8 mouse cellular contexts compared by ENCODE assay signal in genomic region chrX:72908404-72908741, GRCm38 (mm10). TPM values are rescaled to one million over a fixed set of nuclear protein-coding genes. Genes with fewer than 3 reads are reported as not detected.
DNase-seq lines count a peak whose midpoint lies in the region; ATAC-seq and TF ChIP-seq lines count a peak whose summit lies in the region.

No protein-coding gene starts in this region.

- no peaks in the 10 kb centered on the region for H3K4me1 ChIP-seq in thymus, adult 2 months (replicated peaks; ENCODE audit: control insufficient read depth, insufficient read depth, low read length)
- H3K4me1 ChIP-seq in hindbrain, embryonic 16.5 days (ENCODE audit: control insufficient read depth, insufficient read depth, low read depth, low read length), result no peaks in the 10 kb centered on the region

- DNase-seq in cerebellum, postnatal 25 days, result peak; percentile 12 to 25
- peak; percentile 1 for DNase-seq in thymus, adult 2 months
- DNase-seq in thymus, postnatal 25 days, result no peak
- DNase-seq in lung, postnatal 10 days, result peak; percentile 72
- peak; percentile 3 for DNase-seq in splenic B cell, adult 2 months (ENCODE audit: low read depth, low spot score)
- no peak for DNase-seq in natural killer cell, adult 2 months (ENCODE audit: low spot score in 2 of 2)

- no peaks in the 10 kb centered on the region for H3K36me3 ChIP-seq in thymus, adult 2 months (ENCODE audit: control insufficient read depth, insufficient read depth, low read length)
- peaks cover 2% of the 10 kb centered on the region; the same call in 1 of the 2 replicates for H3K36me3 ChIP-seq in hindbrain, embryonic 16.5 days (ENCODE audit: control insufficient read depth, insufficient read depth, low read length)
- no peaks in the 10 kb centered on the region for H3K36me3 ChIP-seq in splenic B cell, adult 2 months (ENCODE audit: control insufficient read depth, insufficient read depth, low read length, poor library complexity, severe bottlenecking)

- H3K9me3 ChIP-seq in hindbrain, embryonic 16.5 days (ENCODE audit: control insufficient read depth, low read length), result no peaks in the 10 kb centered on the region

- H3K27me3 ChIP-seq in thymus, adult 2 months (ENCODE audit: control insufficient read depth, insufficient read depth, low read length), result no peaks in the 10 kb centered on the region
- no peaks in the 10 kb centered on the region for H3K27me3 ChIP-seq in hindbrain, embryonic 16.5 days (replicated peaks; ENCODE audit: control insufficient read depth, insufficient read depth, low read length)
- no peaks in the 10 kb centered on the region for H3K27me3 ChIP-seq in splenic B cell, adult 2 months (ENCODE audit: control insufficient read depth, insufficient read depth, low read length, poor library complexity, severe bottlenecking)

- no peak for TF ChIP-seq CTCF in thymus, adult 2 months (IDR thresholded peaks at IDR 0.05; ENCODE audit: borderline replicate concordance, control insufficient read depth, extremely low read depth, insufficient read depth, low read length, poor library complexity)

- no peak overlapping the region for H3K4me3 ChIP-seq in thymus, adult 2 months (ENCODE audit: control insufficient read depth, insufficient read depth, low read length)
- H3K4me3 ChIP-seq in hindbrain, embryonic 16.5 days (ENCODE audit: low read length), result no peak overlapping the region

- ATAC-seq in cerebellum, adult (ENCODE audit: insufficient number of reproducible peaks, low FRiP score, low TSS enrichment), result no peak
- peak; percentile 86 for ATAC-seq in hindbrain, embryonic 16.5 days

- H3K9ac ChIP-seq in hindbrain, embryonic 16.5 days (ENCODE audit: low read depth, low read length), result no peak overlapping the region

- H3K4me2 ChIP-seq in hindbrain, embryonic 16.5 days (ENCODE audit: low read length), result 0 out of 2 replicates have a peak overlapping the region, but pooled peaks have one; percentile 9

- WGBS in thymus, adult 2 months, result 58% methylated on average over 2 of the region's 2 CpGs
- 21% methylated on average over 2 of the region's 2 CpGs for WGBS in hindbrain, embryonic 16.5 days

- no peak for TF ChIP-seq POLR2A in thymus, adult 2 months (IDR thresholded peaks at IDR 0.05; ENCODE audit: control insufficient read depth, extremely low read depth, insufficient read depth, low read length, poor library complexity)

- no peak overlapping the region for H3K27ac ChIP-seq in thymus, adult 2 months (ENCODE audit: control insufficient read depth, insufficient read depth, low read length)
- H3K27ac ChIP-seq in hindbrain, embryonic 16.5 days (ENCODE audit: low read depth, low read length), result no peak overlapping the region

RNA-seq across cellular contexts. Expression of gene Cetn2, which starts 9.8 kb away (rescaled TPM):
- polyA plus RNA-seq in thymus, adult 2 months (2012; rRNA removed), result 5.9 and 9.7 TPM in 2 replicates
- polyA plus RNA-seq in hindbrain, embryonic 16.5 days (2015; fragmentation: Nextera tagmentation; extraction: Ambion mirVana), result 66.8 and 70.1 TPM in 2 replicates

RNA-seq across cellular contexts. Expression of gene Nsdhl, which starts 10.0 kb away (rescaled TPM):
- 8.9 and 9.0 TPM in 2 replicates for polyA plus RNA-seq in thymus, adult 2 months (2012; rRNA removed)
- polyA plus RNA-seq in hindbrain, embryonic 16.5 days (2015; fragmentation: Nextera tagmentation; extraction: Ambion mirVana), result 51.2 and 54.5 TPM in 2 replicates

Comparison
In these comparisons a context has a peak if more than half of its experiments do, and no peak if none do; other contexts are left out.
1. DNase-seq: peak in cerebellum, postnatal 25 days (2 of 2), thymus, adult 2 months (single experiment), lung, postnatal 10 days (single experiment) and splenic B cell, adult 2 months (single experiment); none in thymus, postnatal 25 days (single experiment) and natural killer cell, adult 2 months (0 of 2).